Mouse (Mus musculus) brain, embryonic 14.5 days (tissue): ENCODE data around the gene Wdr46.

Experiments used
- CTCF ChIP-seq: fragments of 200-500 bp; IDR thresholded peaks from 2 replicates; pipeline ENCODE4 v1.5.1; 2012; ENCODE audit warnings: inconsistent platforms, mild to moderate bottlenecking, moderate library complexity, borderline replicate concordance; ENCODE audit not compliant: insufficient read depth, insufficient read length; ENCODE audit errors: extremely low read depth
- POLR2A ChIP-seq: fragments of 200-500 bp; IDR thresholded peaks from 2 replicates; pipeline ENCODE4 v1.6.1; 2012; ENCODE audit warnings: mild to moderate bottlenecking, inconsistent platforms, borderline replicate concordance; ENCODE audit not compliant: poor library complexity, insufficient read depth, insufficient read length, severe bottlenecking; ENCODE audit errors: extremely low read depth

- TF ChIP-seq CTCF (no peak), POLR2A (no peak)
Measured at GRCm38 (mm10) chr17:33958451-33958850, 18.0 kb downstream of the Wdr46 start.
